Mouse (Mus musculus): Measurements from ENCODE around the gene Lrig3. TPM values are rescaled to one million over a fixed set of nuclear protein-coding genes. Genes with fewer than 3 reads are reported as not detected.

The Lrig3 gene
- polyA plus RNA-seq, 1 experiment = 1.4 TPM

DNA sequence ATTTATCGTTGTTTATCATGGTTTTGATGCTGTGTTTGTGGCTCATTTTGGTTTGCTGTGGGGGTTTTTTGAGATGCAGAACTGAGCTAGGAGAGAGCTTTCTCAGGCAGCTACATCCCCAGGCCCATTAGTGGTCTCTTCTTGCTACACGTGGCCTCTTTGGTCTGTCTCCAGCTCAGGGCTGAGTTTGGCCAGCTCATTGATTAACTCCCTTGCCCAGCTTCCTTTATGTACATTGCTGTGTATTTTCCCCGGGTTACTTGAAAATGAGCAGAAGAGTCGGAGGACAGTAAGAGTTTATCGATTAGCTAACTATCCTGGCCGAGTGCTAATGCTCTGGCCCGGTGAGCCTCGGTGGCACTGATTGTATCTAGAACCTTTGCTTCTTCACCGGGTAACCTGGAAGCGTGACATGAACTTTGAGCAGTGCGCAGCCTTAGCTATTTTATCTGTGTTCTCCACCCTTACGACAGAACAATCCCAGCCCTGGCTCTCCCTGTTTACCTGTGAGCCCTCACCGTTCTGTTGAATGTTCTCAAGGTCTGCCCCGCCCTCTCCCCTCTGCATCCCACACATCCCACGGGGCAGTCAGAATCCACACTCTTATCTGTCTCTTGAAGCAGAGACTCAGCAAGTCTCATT lies 53.5 kb downstream of the Lrig3 start:
- H3K4me1 ChIP-seq (ENCODE audit: control insufficient read depth, insufficient read depth, insufficient read length) = no peaks in the 10 kb centered on the region
- whole genome bisulfite sequencing = 89% methylated on average over 15 of the region's 15 CpGs
- TF ChIP-seq CTCF (IDR thresholded peaks at IDR 0.05; ENCODE audit: extremely low read depth, insufficient read depth, insufficient read length, insufficient replicate concordance) = no peak
- TF ChIP-seq POLR2A (IDR thresholded peaks at IDR 0.05; ENCODE audit: low read depth, low read length) = no peak
- no peak overlapping the region for H3K4me3 ChIP-seq (ENCODE audit: extremely low read depth, insufficient read depth, insufficient read length)
- H3K27me3 ChIP-seq (ENCODE audit: control insufficient read depth, insufficient read depth, low read length) = no peaks in the 10 kb centered on the region
- no peak overlapping the region for H3K27ac ChIP-seq (ENCODE audit: insufficient read depth, low read length)
- no peaks in the 10 kb centered on the region for H3K36me3 ChIP-seq (ENCODE audit: control insufficient read depth, insufficient read depth, low read length)
- DNase-seq (ENCODE audit: low read depth in 1 of 2, low spot score in 2 of 2) = no peak

DNA sequence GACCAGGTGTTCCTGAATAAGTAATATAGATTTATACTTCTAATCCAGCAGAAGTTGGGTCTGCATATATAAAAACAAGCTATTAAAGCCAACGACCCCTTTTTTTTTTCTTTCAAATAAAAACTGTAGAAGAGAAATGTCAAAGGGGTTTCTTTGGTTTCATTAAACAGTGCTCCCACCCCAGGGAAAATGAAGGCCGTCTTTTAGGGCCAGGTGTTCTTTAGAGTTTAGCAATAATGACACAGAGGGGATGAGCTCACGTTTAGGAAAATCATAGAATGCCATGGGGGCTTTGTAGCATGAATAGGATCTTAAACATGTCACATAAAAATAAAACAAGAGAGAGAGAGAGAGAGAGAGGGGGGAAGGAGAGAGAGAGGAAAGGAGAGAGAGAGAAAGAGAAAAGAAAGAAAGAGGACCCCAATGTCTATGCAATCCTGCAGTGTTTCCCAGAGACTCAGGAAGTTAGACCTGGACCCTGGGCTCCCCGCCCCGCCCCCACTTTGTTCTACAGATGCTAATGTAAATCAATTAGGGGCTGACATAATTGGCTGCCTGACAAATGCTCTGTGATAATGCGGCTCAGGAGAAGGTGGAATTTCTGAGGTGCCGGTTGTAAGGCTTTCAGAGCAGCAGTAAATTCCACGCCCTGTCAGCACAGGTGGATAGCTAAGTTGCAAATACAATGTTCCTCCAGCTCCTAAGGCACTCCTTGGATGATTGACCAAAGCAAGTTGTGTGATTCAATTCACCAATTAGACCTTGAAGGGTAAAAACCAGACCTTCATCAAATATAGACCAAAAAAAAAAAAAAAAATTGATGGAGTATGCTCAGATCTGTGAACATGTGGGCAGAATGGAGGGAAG lies 62.8 kb downstream of the Lrig3 start:
- Histone ChIP-seq H3K36me3 (ENCODE audit: control insufficient read depth, insufficient read depth, low read length) (no peaks in the 10 kb centered on the region), H3K27ac (ENCODE audit: insufficient read depth, low read length) (no peak overlapping the region), H3K27me3 (ENCODE audit: control insufficient read depth, insufficient read depth, low read length) (no peaks in the 10 kb centered on the region), H3K4me1 (ENCODE audit: control insufficient read depth, insufficient read depth, insufficient read length) (no peaks in the 10 kb centered on the region), H3K4me3 (ENCODE audit: extremely low read depth, insufficient read depth, insufficient read length) (no peak overlapping the region)
- no peak for DNase-seq (ENCODE audit: low read depth in 1 of 2, low spot score in 2 of 2)
- 45% methylated on average over 8 of the region's 8 CpGs for WGBS
- TF ChIP-seq POLR2A (IDR thresholded peaks at IDR 0.05; ENCODE audit: low read depth, low read length) = no peak
- no peak for TF ChIP-seq CTCF (IDR thresholded peaks at IDR 0.05; ENCODE audit: extremely low read depth, insufficient read depth, insufficient read length, insufficient replicate concordance)

DNA sequence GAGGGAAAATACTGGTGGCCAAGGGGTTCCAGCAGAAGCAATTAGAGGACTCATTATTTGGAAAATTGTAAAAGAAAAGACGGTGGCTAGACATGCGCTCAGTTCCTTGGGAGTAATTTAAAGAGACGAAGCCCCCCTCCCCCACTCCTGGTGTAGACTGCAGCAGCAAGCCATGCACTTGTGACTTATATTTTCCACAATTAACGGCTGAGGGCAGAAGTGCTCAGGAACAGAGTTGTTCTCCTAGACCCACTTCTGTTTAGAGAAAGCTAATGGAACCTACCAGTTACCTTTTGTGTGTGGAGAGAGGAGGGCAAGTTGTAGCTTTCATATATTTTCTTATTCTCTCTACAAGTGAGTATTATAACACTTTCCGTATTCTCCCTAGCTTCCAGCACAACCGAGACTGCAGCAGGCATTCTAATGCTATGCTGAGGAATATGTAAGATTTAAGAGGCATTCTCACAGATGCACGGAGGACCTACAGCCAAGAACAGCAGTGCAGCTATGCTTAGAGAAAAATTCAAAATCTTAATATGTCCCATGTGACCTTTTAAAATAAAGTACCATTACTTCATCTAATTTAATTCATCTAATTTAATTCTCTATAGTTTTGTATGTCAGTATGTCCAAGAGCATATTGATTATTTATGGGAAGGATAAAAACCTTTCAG lies 63.6 kb downstream of the Lrig3 start:
- no peak for DNase-seq (ENCODE audit: low read depth in 1 of 2, low spot score in 2 of 2)
- Histone ChIP-seq H3K36me3 (ENCODE audit: control insufficient read depth, insufficient read depth, low read length) (no peaks in the 10 kb centered on the region), H3K4me3 (ENCODE audit: extremely low read depth, insufficient read depth, insufficient read length) (no peak overlapping the region), H3K27me3 (ENCODE audit: control insufficient read depth, insufficient read depth, low read length) (no peaks in the 10 kb centered on the region), H3K27ac (ENCODE audit: insufficient read depth, low read length) (no peak overlapping the region), H3K4me1 (ENCODE audit: control insufficient read depth, insufficient read depth, insufficient read length) (no peaks in the 10 kb centered on the region)
- TF ChIP-seq CTCF (IDR thresholded peaks at IDR 0.05; ENCODE audit: extremely low read depth, insufficient read depth, insufficient read length, insufficient replicate concordance) (no peak), POLR2A (IDR thresholded peaks at IDR 0.05; ENCODE audit: low read depth, low read length) (no peak)
- 78% methylated on average over 7 of the region's 7 CpGs for WGBS

DNA sequence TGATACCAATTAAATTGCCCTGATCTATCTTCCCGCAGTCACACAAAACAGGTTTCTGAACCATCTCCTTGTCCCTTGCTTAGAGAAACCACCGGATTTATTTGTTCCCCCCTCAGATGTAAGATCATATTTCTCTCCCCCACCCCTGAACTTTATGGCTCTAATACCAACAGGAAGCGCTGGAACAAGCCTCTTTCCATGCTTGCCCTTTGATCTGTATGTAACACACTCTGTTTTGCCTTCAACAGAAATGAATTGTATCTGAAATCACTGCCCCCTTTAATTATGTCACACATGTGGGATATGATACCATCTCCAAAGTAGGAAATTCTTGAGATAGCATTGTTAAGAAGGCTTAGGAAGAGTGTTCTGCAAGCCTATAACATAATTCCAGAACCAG lies 90.9 kb downstream of the Lrig3 start:
- 71% methylated on average over 3 of the region's 3 CpGs for WGBS
- no peak overlapping the region for H3K27ac ChIP-seq (ENCODE audit: insufficient read depth, low read length)
- TF ChIP-seq CTCF (IDR thresholded peaks at IDR 0.05; ENCODE audit: extremely low read depth, insufficient read depth, insufficient read length, insufficient replicate concordance) = no peak
- TF ChIP-seq POLR2A (IDR thresholded peaks at IDR 0.05; ENCODE audit: low read depth, low read length) = no peak

DNA sequence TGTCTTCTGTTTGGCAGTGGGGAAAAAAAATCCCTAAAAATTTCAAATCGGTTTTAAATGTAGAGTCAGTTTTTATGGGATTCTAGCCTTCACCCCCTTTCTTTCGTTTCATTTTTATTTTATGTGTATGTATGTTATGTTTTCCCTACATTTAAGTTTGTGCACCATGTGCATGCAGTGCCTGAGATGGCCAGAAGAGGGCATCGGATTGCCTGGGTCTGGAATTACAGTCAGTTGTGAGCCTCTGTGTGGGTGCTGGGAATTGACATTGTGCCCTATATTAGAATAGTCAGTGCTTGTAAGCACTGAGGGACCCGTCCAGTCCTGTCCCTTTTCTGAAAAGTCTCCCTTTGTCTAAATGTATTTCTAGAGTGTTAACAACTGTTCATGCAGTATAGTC lies 96.8 kb downstream of the Lrig3 start:
- DNase-seq (ENCODE audit: low read depth in 1 of 2, low spot score in 2 of 2) = no peak
- Histone ChIP-seq H3K4me3 (ENCODE audit: extremely low read depth, insufficient read depth, insufficient read length) (no peak overlapping the region), H3K36me3 (ENCODE audit: control insufficient read depth, insufficient read depth, low read length) (no peaks in the 10 kb centered on the region), H3K4me1 (ENCODE audit: control insufficient read depth, insufficient read depth, insufficient read length) (no peaks in the 10 kb centered on the region), H3K27me3 (ENCODE audit: control insufficient read depth, insufficient read depth, low read length) (no peaks in the 10 kb centered on the region), H3K27ac (ENCODE audit: insufficient read depth, low read length) (no peak overlapping the region)
- TF ChIP-seq CTCF (IDR thresholded peaks at IDR 0.05; ENCODE audit: extremely low read depth, insufficient read depth, insufficient read length, insufficient replicate concordance) (no peak), POLR2A (IDR thresholded peaks at IDR 0.05; ENCODE audit: low read depth, low read length) (no peak)
- WGBS = 86% methylated on average over 4 of the region's 4 CpGs

More for the DNA sequence above, 90.9 kb downstream of the Lrig3 start:
- DNase-seq (ENCODE audit: low read depth in 1 of 2, low spot score in 2 of 2) = no peak
- H3K4me3 ChIP-seq (ENCODE audit: extremely low read depth, insufficient read depth, insufficient read length) = no peak overlapping the region
- H3K27me3 ChIP-seq (ENCODE audit: control insufficient read depth, insufficient read depth, low read length) = no peaks in the 10 kb centered on the region
- H3K36me3 ChIP-seq (ENCODE audit: control insufficient read depth, insufficient read depth, low read length) = no peaks in the 10 kb centered on the region
- no peaks in the 10 kb centered on the region for H3K4me1 ChIP-seq (ENCODE audit: control insufficient read depth, insufficient read depth, insufficient read length)

All from spleen, adult 2 months (tissue).